Mouse (Mus musculus): Measurements from ENCODE around the gene Lsm10.

- no peak for TF ChIP-seq POLR2A (IDR thresholded peaks at IDR 0.05; ENCODE audit: borderline replicate concordance, control insufficient read depth, low read depth, low read length)
- TF ChIP-seq CTCF (IDR thresholded peaks at IDR 0.05; ENCODE audit: control insufficient read depth, insufficient read depth, low read length), result no peak
Measured at GRCm38 (mm10) chr4:126079266-126079665, 17.2 kb upstream of the Lsm10 start.

All from bone marrow, adult 2 months (tissue).